Mouse (Mus musculus) stomach, embryonic 15.5 days (tissue): ENCODE results near the gene Zscan4-ps2. TPM values are rescaled to one million over a fixed set of nuclear protein-coding genes. Genes with fewer than 3 reads are reported as not detected.
"Not testable (repeated sequence)": the region's sequence is repeated elsewhere in the genome, so short reads cannot be mapped to it uniquely, and the experiment has no call there.

Source experiments
- ATAC-seq: fragments of 200-750 bp; cut with Nextera tagmentation; 2 replicates; pipeline ENCODE4 v1.8.0; 2017; ENCODE audit warnings: low read depth, moderate number of reproducible peaks, moderate TSS enrichment; ENCODE audit not compliant: insufficient read depth, low FRiP score
- H3K27ac ChIP-seq: fragments of 300-500 bp; sonication (generic); 2 replicates; pipeline ENCODE4 v1.5.1; 2015; ENCODE audit warnings: mild to moderate bottlenecking, inconsistent platforms
- H3K27me3 ChIP-seq: fragments of 300-500 bp; sonication (generic); replicated peaks from 2 replicates; pipeline ENCODE4 v1.6.1; 2015; ENCODE audit warnings: inconsistent platforms
- H3K36me3 ChIP-seq: fragments of 300-500 bp; sonication (generic); 2 replicates; pipeline ENCODE4 v1.6.1; 2015; ENCODE audit warnings: inconsistent platforms
- H3K4me1 ChIP-seq: fragments of 300-500 bp; sonication (generic); 2 replicates; pipeline ENCODE4 v1.6.1; 2015; ENCODE audit warnings: inconsistent platforms
- H3K4me2 ChIP-seq: fragments of 300-500 bp; sonication (generic); 2 replicates; pipeline ENCODE4 v1.6.1; 2015; ENCODE audit warnings: mild to moderate bottlenecking, inconsistent platforms
- H3K4me3 ChIP-seq: fragments of 300-500 bp; sonication (generic); replicated peaks from 2 replicates; pipeline ENCODE4 v1.5.1; 2015; ENCODE audit warnings: inconsistent platforms
- H3K9ac ChIP-seq: fragments of 300-500 bp; sonication (generic); 2 replicates; pipeline ENCODE4 v1.6.1; 2015; ENCODE audit warnings: inconsistent platforms
- H3K9me3 ChIP-seq: fragments of 300-500 bp; sonication (generic); 2 replicates; pipeline ENCODE4 v1.6.1; 2016; ENCODE audit warnings: inconsistent platforms
- WGBS: fragments of 180-500 bp; shearing (Covaris S2); methylation state at CpG from one replicate; pipeline ENCODE4 v1.1.7; 2015; 5-methylcytosine and 5-hydroxymethylcytosine counted together
- polyA plus RNA-seq: library from polyadenylated mRNA; unstranded; fragments of >200 nt; fragmentation: Nextera tagmentation; extraction: Ambion mirVana; gene quantifications from 2 replicates; pipeline ENCODE4 v1.2.1, GENCODE M21; 2015

Zscan4-ps2 gene
- polyA plus RNA-seq: not detected in 2 replicates

DNA sequence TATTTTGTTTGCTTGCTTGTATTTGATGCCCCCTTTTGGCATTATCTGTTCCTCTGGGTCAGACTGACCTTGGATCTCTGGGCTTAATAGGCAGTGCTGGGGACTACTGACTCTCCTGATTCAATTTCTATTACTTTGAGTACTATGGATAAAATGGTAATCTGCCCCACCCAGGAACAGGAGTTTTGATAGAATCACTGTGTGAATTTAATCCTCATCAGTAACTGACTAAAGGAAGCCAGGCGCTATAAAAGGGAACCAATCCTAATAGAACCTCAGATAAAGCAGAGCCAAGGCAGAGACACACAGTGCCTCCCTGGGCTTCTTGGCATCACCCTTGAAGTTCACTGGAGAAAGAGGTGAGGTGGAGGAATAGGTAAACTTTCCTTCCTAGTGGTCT is at the start of gene Zscan4-ps2:
Gene Zscan4-ps2 (plus strand): TSS at position 301 of the 400 bp plus-strand sequence.
- not testable (repeated sequence) for H3K36me3 ChIP-seq, H3K9me3 ChIP-seq, H3K27me3 ChIP-seq, ATAC-seq, H3K4me1 ChIP-seq, H3K4me3 ChIP-seq, H3K9ac ChIP-seq, H3K4me2 ChIP-seq, H3K27ac ChIP-seq
- 86% methylated on average over 1 of the region's 1 CpGs for WGBS

Other genes starting within 250 kb of the Zscan4-ps2 start
- not detected in 2 replicates for gene Zscan4e, start 203.6 kb upstream of the Zscan4-ps2 start, polyA plus RNA-seq
- gene Zscan4f, start 116.4 kb upstream of the Zscan4-ps2 start, polyA plus RNA-seq: not detected in 2 replicates
- gene Zscan4-ps3, start 95.0 kb downstream of the Zscan4-ps2 start, polyA plus RNA-seq: not detected in 2 replicates
- gene Vmn1r72, start 165.8 kb downstream of the Zscan4-ps2 start, polyA plus RNA-seq: not detected in 2 replicates
- not detected in 2 replicates for gene Vmn1r73, start 216.0 kb downstream of the Zscan4-ps2 start, polyA plus RNA-seq